Mouse (Mus musculus) liver, adult 2 months (tissue): ENCODE measurements around the gene Lrrc8b. TPM values are rescaled to one million over a fixed set of nuclear protein-coding genes. Genes with fewer than 3 reads are reported as not detected.

ENCODE experiments used
- DNase-seq: peaks from one replicate; pipeline ENCODE4 v3.0.0-alpha.2; 2011; ENCODE audit warnings: low read depth, low spot score; ENCODE audit errors: extremely low read depth
- H3K27ac ChIP-seq: fragments of 200-500 bp; replicated peaks from 2 replicates; pipeline ENCODE4 v1.5.1; 2012; ENCODE audit warnings: low read depth, mild to moderate bottlenecking, control low read depth, inconsistent platforms, low read length; ENCODE audit not compliant: insufficient read depth
- H3K27me3 ChIP-seq: fragments of 200-500 bp; 2 replicates; pipeline ENCODE4 v1.6.1; 2012; ENCODE audit warnings: mild to moderate bottlenecking, moderate library complexity, low read length, inconsistent platforms; ENCODE audit not compliant: control insufficient read depth, insufficient read depth
- H3K36me3 ChIP-seq: fragments of 200-500 bp; 2 replicates; pipeline ENCODE4 v1.6.1; 2012; ENCODE audit warnings: low read length, inconsistent platforms; ENCODE audit not compliant: control insufficient read depth, insufficient read depth
- H3K4me1 ChIP-seq: fragments of 200-500 bp; 2 replicates; pipeline ENCODE4 v1.6.1; 2011; ENCODE audit warnings: low read length; ENCODE audit not compliant: control insufficient read depth, insufficient read depth
- H3K4me3 ChIP-seq: fragments of 200-500 bp; 2 replicates; pipeline ENCODE4 v1.5.1; 2011; ENCODE audit warnings: low read depth, mild to moderate bottlenecking, control low read depth, low read length, moderate library complexity; ENCODE audit not compliant: insufficient read depth
- H3K79me2 ChIP-seq: fragments of 200-500 bp; 2 replicates; pipeline ENCODE4 v1.6.1; 2012; ENCODE audit warnings: inconsistent platforms, mild to moderate bottlenecking, low read length, moderate library complexity; ENCODE audit not compliant: control insufficient read depth, insufficient read depth
- H3K9ac ChIP-seq: fragments of 200-500 bp; 2 replicates; pipeline ENCODE4 v1.6.1; 2012; ENCODE audit warnings: low read depth, mild to moderate bottlenecking, control low read depth, inconsistent platforms, low read length
- CTCF ChIP-seq: fragments of 200-500 bp; IDR thresholded peaks from 2 replicates; pipeline ENCODE4 v1.5.1; 2011; ENCODE audit warnings: low read depth, low read length, control low read depth
- POLR2A ChIP-seq: fragments of 200-500 bp; IDR thresholded peaks from 2 replicates; pipeline ENCODE4 v1.6.1; 2011; ENCODE audit warnings: low read length, control low read depth; ENCODE audit not compliant: insufficient read depth; ENCODE audit errors: extremely low read depth
- WGBS: fragments of 180-500 bp; shearing (Covaris S2); methylation state at CpG from one replicate; pipeline ENCODE4 v1.1.7; 2018; 5-methylcytosine and 5-hydroxymethylcytosine counted together
- polyA plus RNA-seq: library from polyadenylated mRNA; depleted of rRNA; stranded (reverse); fragments of >200 nt; gene quantifications from 2 replicates; pipeline ENCODE4 v1.2.3, GENCODE M21; 2012
- total RNA-seq: library from RNA; depleted of rRNA; stranded (reverse); fragments of >200 nt; gene quantifications from 2 replicates; pipeline ENCODE4 v1.2.3, GENCODE M21; 2014

Gene Lrrc8b
- total and polyA plus RNA-seq, 2 experiments, result 0.42 to 0.65 TPM

- Histone ChIP-seq H3K79me2 (no peaks in the 10 kb centered on the region), H3K4me1 (no peaks in the 10 kb centered on the region), H3K27me3 (no peaks in the 10 kb centered on the region), H3K4me3 (no peak overlapping the region), H3K9ac (no peak overlapping the region), H3K36me3 (no peaks in the 10 kb centered on the region), H3K27ac (no peak overlapping the region)
- 72% methylated on average over 4 of the region's 4 CpGs for WGBS
- no peak for DNase-seq
- TF ChIP-seq POLR2A (no peak), CTCF (no peak)
Measured at GRCm38 (mm10) chr5:105409092-105409491, 6.5 kb upstream of the Lrrc8b start.

DNA sequence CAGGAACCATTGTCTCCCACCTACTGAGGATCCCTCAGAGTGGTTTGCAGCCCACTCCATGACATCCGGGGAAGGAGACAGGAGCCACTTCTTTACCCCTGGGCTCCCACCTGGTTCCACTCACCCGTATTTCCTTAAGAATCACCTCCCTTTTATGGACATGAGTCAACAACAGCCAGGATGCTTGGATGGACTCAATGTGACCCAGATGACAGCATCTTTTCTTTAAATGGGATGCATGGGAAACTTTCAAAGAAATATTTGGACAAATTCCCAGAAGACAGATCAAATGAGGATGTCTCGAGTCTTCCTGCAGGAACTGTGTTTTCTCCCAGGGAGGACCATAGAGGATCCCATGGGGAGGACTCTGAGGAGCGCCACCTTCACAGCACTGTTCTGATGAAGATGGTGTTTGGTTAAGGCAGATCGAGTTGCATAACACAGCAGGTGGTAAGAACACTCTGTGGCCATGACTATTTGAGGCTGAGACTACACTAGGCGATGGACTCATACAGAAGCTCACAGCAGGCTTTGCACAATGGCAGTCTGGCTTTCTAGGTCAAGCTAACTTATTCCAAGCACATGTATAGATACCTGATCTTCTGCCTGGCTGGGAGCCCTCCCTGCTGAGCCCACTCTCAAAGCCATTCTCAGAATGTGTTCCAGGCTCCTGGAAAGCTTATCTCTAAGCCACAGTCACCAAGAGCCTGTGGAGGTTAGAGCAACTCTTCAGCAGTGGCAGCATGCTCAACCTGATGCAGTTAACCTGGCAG is 4.9 kb upstream of the Lrrc8b start:
- WGBS, result 72% methylated on average over 6 of the region's 6 CpGs
- H3K27me3 ChIP-seq, result no peaks in the 10 kb centered on the region
- H3K27ac ChIP-seq, result no peak overlapping the region
- no peaks in the 10 kb centered on the region for H3K79me2 ChIP-seq
- no peaks in the 10 kb centered on the region for H3K36me3 ChIP-seq
- H3K9ac ChIP-seq, result no peak overlapping the region
- DNase-seq, result no peak
- no peaks in the 10 kb centered on the region for H3K4me1 ChIP-seq
- H3K4me3 ChIP-seq, result no peak overlapping the region
- TF ChIP-seq POLR2A (no peak), CTCF (no peak)

GRCm38 (mm10) chr5:105411294-105411570 is 4.3 kb upstream of the Lrrc8b start:
- TF ChIP-seq CTCF (no peak), POLR2A (no peak)
- Histone ChIP-seq H3K4me1 (no peaks in the 10 kb centered on the region), H3K4me3 (no peak overlapping the region), H3K9ac (no peak overlapping the region), H3K79me2 (no peaks in the 10 kb centered on the region), H3K27ac (no peak overlapping the region), H3K36me3 (no peaks in the 10 kb centered on the region), H3K27me3 (no peaks in the 10 kb centered on the region)
- WGBS, result 80% methylated on average over 4 of the region's 4 CpGs
- DNase-seq, result no peak

DNA sequence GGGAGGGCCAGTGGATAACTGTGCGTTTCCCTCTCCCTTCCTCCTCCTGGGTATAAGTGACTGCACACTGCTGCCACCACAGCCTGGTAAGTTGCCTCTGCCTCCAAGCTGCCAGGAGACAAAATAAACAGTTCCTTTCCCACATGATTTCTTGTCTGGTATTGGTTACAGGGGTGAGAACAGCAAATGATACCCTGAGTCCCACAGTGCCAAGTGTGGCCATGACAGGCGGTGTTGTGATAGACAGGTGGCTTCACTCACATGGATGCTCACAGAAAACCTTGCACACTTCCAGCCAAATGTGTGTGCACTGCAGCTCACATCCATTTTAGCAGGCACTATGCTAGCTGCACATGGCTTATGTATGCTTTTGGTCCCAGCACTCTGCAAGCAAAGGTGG is 3.8 kb upstream of the Lrrc8b start:
- WGBS, result 96% methylated on average over 2 of the region's 2 CpGs
- no peaks in the 10 kb centered on the region for H3K4me1 ChIP-seq
- no peaks in the 10 kb centered on the region for H3K79me2 ChIP-seq
- no peak overlapping the region for H3K27ac ChIP-seq
- no peak overlapping the region for H3K9ac ChIP-seq
- no peak for DNase-seq
- H3K27me3 ChIP-seq, result no peaks in the 10 kb centered on the region
- TF ChIP-seq POLR2A, result no peak
- no peak for TF ChIP-seq CTCF
- no peak overlapping the region for H3K4me3 ChIP-seq
- no peaks in the 10 kb centered on the region for H3K36me3 ChIP-seq

GRCm38 (mm10) chr5:105412634-105413033 is 2.9 kb upstream of the Lrrc8b start:
- WGBS, result 89% methylated on average over 3 of the region's 3 CpGs
- Histone ChIP-seq H3K4me1 (no peaks in the 10 kb centered on the region), H3K27ac (no peak overlapping the region), H3K4me3 (no peak overlapping the region), H3K36me3 (no peaks in the 10 kb centered on the region), H3K9ac (no peak overlapping the region), H3K27me3 (no peaks in the 10 kb centered on the region), H3K79me2 (no peaks in the 10 kb centered on the region)
- TF ChIP-seq CTCF (no peak), POLR2A (no peak)
- DNase-seq, result no peak

DNA sequence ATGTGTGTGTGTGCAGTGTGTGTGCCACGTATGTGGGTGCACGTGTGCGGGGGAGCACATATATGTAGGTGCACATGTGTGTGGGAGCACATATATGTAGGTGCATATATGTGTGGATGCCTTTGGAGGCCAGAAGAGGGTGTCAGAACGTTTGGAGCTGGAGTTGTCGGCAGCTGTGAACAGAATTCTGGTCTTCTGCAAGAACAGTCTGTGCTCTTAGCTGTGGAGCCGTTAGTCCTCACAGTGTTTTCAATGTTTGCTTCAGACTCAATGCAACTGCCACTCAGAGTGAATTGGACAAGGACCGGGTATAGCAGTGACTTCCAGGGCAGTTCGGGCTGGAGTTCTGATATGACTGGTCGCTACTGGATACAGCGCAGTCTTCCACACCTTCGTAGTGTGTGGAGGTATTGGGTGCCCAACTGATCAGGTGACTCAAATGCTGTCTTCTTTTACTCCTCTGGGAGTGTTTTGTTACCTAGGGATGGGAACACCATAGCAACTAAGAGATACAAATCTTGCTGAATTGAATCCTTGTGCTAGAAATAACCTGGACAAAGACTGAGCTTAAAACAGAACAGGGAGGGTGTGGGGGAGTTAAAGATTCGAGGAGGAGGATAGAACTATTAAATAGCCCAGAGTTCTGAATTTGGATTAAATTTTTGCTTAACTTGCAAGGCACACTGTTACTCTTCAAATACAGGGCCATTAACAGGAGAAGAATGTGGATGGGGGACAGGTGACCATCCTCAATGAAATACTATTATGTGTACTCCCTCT is 1.0 kb upstream of the Lrrc8b start:
- no peak overlapping the region for H3K4me3 ChIP-seq
- TF ChIP-seq CTCF (no peak), POLR2A (no peak)
- H3K79me2 ChIP-seq, result no peaks in the 10 kb centered on the region
- no peak overlapping the region for H3K27ac ChIP-seq
- no peaks in the 10 kb centered on the region for H3K36me3 ChIP-seq
- no peaks in the 10 kb centered on the region for H3K27me3 ChIP-seq
- WGBS, result 87% methylated on average over 12 of the region's 12 CpGs
- H3K9ac ChIP-seq, result no peak overlapping the region
- DNase-seq, result no peak
- H3K4me1 ChIP-seq, result no peaks in the 10 kb centered on the region
